Mouse (Mus musculus) hindbrain, embryonic 16.5 days (tissue): Measurements from ENCODE around the gene Casp3. TPM values are rescaled to one million over a fixed set of nuclear protein-coding genes. Genes with fewer than 3 reads are reported as not detected.

Experiments used
- ATAC-seq: fragments of 200-750 bp; cut with Nextera tagmentation; 2 replicates; pipeline ENCODE4 v1.8.0; 2017; ENCODE audit warnings: moderate TSS enrichment, moderate library complexity
- H3K27ac ChIP-seq: fragments of 300-500 bp; sonication (generic); 2 replicates; pipeline ENCODE4 v1.5.1; 2014; ENCODE audit warnings: low read depth, mild to moderate bottlenecking, control low read depth, low read length, moderate library complexity
- H3K27me3 ChIP-seq: fragments of 300-500 bp; sonication (generic); replicated peaks from 2 replicates; pipeline ENCODE4 v1.6.1; 2014; ENCODE audit warnings: low read length; ENCODE audit not compliant: control insufficient read depth, insufficient read depth
- H3K36me3 ChIP-seq: fragments of 300-500 bp; sonication (generic); 2 replicates; pipeline ENCODE4 v1.6.1; 2014; ENCODE audit warnings: mild to moderate bottlenecking, low read length, moderate library complexity, mixed read lengths; ENCODE audit not compliant: control insufficient read depth, insufficient read depth
- H3K4me1 ChIP-seq: fragments of 300-500 bp; sonication (generic); 2 replicates; pipeline ENCODE4 v1.6.1; 2014; ENCODE audit warnings: low read depth, low read length; ENCODE audit not compliant: control insufficient read depth, insufficient read depth
- H3K4me2 ChIP-seq: fragments of 300-500 bp; sonication (generic); 2 replicates; pipeline ENCODE4 v1.6.1; 2014; ENCODE audit warnings: mild to moderate bottlenecking, low read length, control low read depth, moderate library complexity
- H3K4me3 ChIP-seq: fragments of 300-500 bp; sonication (generic); 2 replicates; pipeline ENCODE4 v1.5.1; 2014; ENCODE audit warnings: mild to moderate bottlenecking, low read length, control low read depth, moderate library complexity
- H3K9ac ChIP-seq: fragments of 300-500 bp; sonication (generic); 2 replicates; pipeline ENCODE4 v1.6.1; 2014; ENCODE audit warnings: low read depth, mild to moderate bottlenecking, control low read depth, low read length, moderate library complexity
- H3K9me3 ChIP-seq: fragments of 300-500 bp; sonication (generic); 2 replicates; pipeline ENCODE4 v1.6.1; 2014; ENCODE audit warnings: mild to moderate bottlenecking, low read length, moderate library complexity; ENCODE audit not compliant: control insufficient read depth
- WGBS: fragments of 180-500 bp; shearing (Covaris S2); extraction: QIAGEN DNeasy Blood & Tissue Kit; methylation state at CpG from one replicate; pipeline ENCODE4 v1.1.7; 2014; 5-methylcytosine and 5-hydroxymethylcytosine counted together
- polyA plus RNA-seq: library from polyadenylated mRNA; unstranded; fragments of >200 nt; fragmentation: Nextera tagmentation; extraction: Ambion mirVana; gene quantifications from 2 replicates; pipeline ENCODE4 v1.2.1, GENCODE M21; 2015

Gene Casp3
- polyA plus RNA-seq, 1 experiment from 2014 or later, result 225 TPM

GRCm38 (mm10) chr8:46618639-46619320 is 1.7 kb downstream of the Casp3 start:
- H3K27ac ChIP-seq, result no peak overlapping the region
- peak overlapping the region; percentile 89 for H3K4me3 ChIP-seq
- no peak for ATAC-seq
- H3K4me1 ChIP-seq, result peaks cover 13% of the 10 kb centered on the region
- WGBS, result 2% methylated on average over 10 of the region's 10 CpGs
- H3K9me3 ChIP-seq, result no peaks in the 10 kb centered on the region
- H3K27me3 ChIP-seq, result no peaks in the 10 kb centered on the region
- H3K9ac ChIP-seq, result peak overlapping the region; percentile 92
- no peaks in the 10 kb centered on the region for H3K36me3 ChIP-seq
- peak overlapping the region; percentile 89 for H3K4me2 ChIP-seq

DNA sequence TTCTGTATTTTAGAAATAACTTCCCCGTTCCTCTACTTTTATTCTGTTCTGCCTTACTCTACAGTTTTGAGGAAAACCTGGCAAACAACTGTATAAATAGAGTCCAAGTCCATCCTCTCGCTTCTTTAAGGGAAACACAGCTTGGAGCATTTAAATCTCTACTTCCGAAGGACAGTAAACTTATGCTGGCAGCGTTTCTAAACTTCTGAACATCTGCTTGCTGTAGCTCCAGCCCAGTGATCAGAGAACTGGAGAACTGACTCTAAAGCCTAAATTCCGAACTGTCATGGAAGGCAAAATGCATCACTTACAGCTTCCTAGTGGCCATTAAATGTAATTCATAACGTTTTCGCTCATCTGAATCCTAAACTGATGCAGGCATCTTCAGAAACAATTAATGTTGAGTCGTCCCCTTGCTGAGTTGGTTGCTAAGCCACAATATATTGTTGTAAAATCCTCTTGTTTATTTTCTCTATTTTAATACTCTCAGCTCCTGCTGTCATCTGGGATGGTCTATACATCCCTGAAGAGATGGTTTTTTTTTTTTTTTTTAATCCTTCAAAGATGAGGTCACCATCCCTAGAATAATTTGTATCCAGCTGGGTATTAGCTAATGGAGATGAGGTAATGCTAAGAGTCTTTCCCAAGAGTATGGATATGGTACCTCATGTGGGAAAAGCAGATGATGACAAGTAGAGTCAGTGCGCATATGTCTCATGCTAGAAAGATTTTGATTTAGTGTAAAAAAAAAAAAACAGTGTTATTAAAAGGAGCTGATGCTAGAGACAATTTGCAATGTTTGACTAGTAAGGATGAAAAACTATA is 5.6 kb downstream of the Casp3 start:
- H3K27ac ChIP-seq, result no peak overlapping the region
- H3K9ac ChIP-seq, result no peak overlapping the region
- peaks cover 13% of the 10 kb centered on the region for H3K4me1 ChIP-seq
- no peak overlapping the region for H3K4me3 ChIP-seq
- 73% methylated on average over 9 of the region's 9 CpGs for WGBS
- H3K27me3 ChIP-seq, result no peaks in the 10 kb centered on the region
- 0 out of 2 replicates have a peak, but pooled peaks cover 3% of the 10 kb centered on the region for H3K36me3 ChIP-seq
- H3K9me3 ChIP-seq, result no peaks in the 10 kb centered on the region
- no peak for ATAC-seq
- no peak overlapping the region for H3K4me2 ChIP-seq

GRCm38 (mm10) chr8:46625166-46625565 is 8.1 kb downstream of the Casp3 start:
- Histone ChIP-seq H3K4me2 (no peak overlapping the region), H3K9ac (no peak overlapping the region), H3K4me1 (peaks cover 2% of the 10 kb centered on the region; the same call in 1 of the 2 replicates), H3K36me3 (peaks cover 3% of the 10 kb centered on the region; the same call in 1 of the 2 replicates), H3K4me3 (no peak overlapping the region), H3K9me3 (no peaks in the 10 kb centered on the region), H3K27ac (no peak overlapping the region), H3K27me3 (no peaks in the 10 kb centered on the region)
- 67% methylated on average over 1 of the region's 1 CpGs for WGBS
- no peak for ATAC-seq

- Histone ChIP-seq H3K27ac (no peak overlapping the region), H3K27me3 (no peaks in the 10 kb centered on the region), H3K4me2 (no peak overlapping the region), H3K9me3 (no peaks in the 10 kb centered on the region), H3K4me1 (peaks cover 2% of the 10 kb centered on the region; the same call in 1 of the 2 replicates), H3K4me3 (no peak overlapping the region), H3K9ac (no peak overlapping the region), H3K36me3 (peaks cover 12% of the 10 kb centered on the region)
- no peak for ATAC-seq
- WGBS, result 96% methylated on average over 5 of the region's 5 CpGs
Measured at GRCm38 (mm10) chr8:46626642-46627041, 9.6 kb downstream of the Casp3 start.

DNA sequence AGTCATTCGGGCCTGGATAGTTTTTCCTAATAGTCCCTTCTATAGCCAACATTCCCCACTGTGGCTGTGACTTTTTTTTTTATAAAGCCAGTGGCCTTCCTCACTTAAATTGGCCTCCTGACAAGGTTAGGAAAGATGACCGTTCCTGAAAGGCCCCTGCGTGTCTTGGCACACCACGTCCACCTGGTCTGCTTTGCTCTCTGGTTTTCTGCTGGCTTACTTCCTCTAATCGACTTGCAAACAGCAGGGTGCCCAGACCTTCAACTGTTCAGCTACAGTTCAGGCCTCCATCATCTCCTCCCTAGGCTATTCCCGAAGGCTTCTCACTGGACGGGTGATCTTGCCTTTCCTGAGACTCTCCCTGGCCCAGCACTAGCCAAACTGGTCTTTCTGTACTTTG is 10.8 kb downstream of the Casp3 start:
- no peak overlapping the region for H3K27ac ChIP-seq
- peaks cover 18% of the 10 kb centered on the region for H3K36me3 ChIP-seq
- no peak overlapping the region for H3K9ac ChIP-seq
- no peak overlapping the region for H3K4me3 ChIP-seq
- 61% methylated on average over 7 of the region's 7 CpGs for WGBS
- no peak overlapping the region for H3K4me2 ChIP-seq
- ATAC-seq, result no peak
- H3K4me1 ChIP-seq, result no peaks in the 10 kb centered on the region
- H3K27me3 ChIP-seq, result no peaks in the 10 kb centered on the region
- H3K9me3 ChIP-seq, result no peaks in the 10 kb centered on the region

GRCm38 (mm10) chr8:46628645-46629044 is 11.6 kb downstream of the Casp3 start:
- Histone ChIP-seq H3K4me2 (no peak overlapping the region), H3K27ac (no peak overlapping the region), H3K27me3 (no peaks in the 10 kb centered on the region), H3K9ac (no peak overlapping the region), H3K4me1 (no peaks in the 10 kb centered on the region), H3K36me3 (peaks cover 22% of the 10 kb centered on the region), H3K9me3 (no peaks in the 10 kb centered on the region), H3K4me3 (no peak overlapping the region)
- no peak for ATAC-seq
- 93% methylated on average over 1 of the region's 1 CpGs for WGBS

- Histone ChIP-seq H3K9me3 (no peaks in the 10 kb centered on the region), H3K4me3 (no peak overlapping the region), H3K4me1 (no peaks in the 10 kb centered on the region), H3K9ac (no peak overlapping the region), H3K4me2 (no peak overlapping the region), H3K36me3 (peaks cover 31% of the 10 kb centered on the region), H3K27ac (no peak overlapping the region), H3K27me3 (no peaks in the 10 kb centered on the region)
- 98% methylated on average over 3 of the region's 3 CpGs for WGBS
- ATAC-seq, result no peak
Measured at GRCm38 (mm10) chr8:46630422-46630821, 13.3 kb downstream of the Casp3 start.

GRCm38 (mm10) chr8:46630932-46631331 is 13.8 kb downstream of the Casp3 start:
- 95% methylated on average over 4 of the region's 4 CpGs for WGBS
- H3K9ac ChIP-seq, result no peak overlapping the region
- H3K27me3 ChIP-seq, result no peaks in the 10 kb centered on the region
- no peak overlapping the region for H3K27ac ChIP-seq
- H3K36me3 ChIP-seq, result peaks cover 36% of the 10 kb centered on the region
- H3K4me2 ChIP-seq, result no peak overlapping the region
- H3K4me3 ChIP-seq, result no peak overlapping the region
- ATAC-seq, result no peak
- no peaks in the 10 kb centered on the region for H3K9me3 ChIP-seq
- no peaks in the 10 kb centered on the region for H3K4me1 ChIP-seq

GRCm38 (mm10) chr8:46639010-46639571 is 22.0 kb downstream of the Casp3 start:
- H3K4me1 ChIP-seq, result no peaks in the 10 kb centered on the region
- H3K4me2 ChIP-seq, result peak overlapping the region; percentile 19; the same call in 1 of the 2 replicates
- H3K9me3 ChIP-seq, result no peaks in the 10 kb centered on the region
- H3K27ac ChIP-seq, result 0 out of 2 replicates have a peak overlapping the region, but pooled peaks have one; percentile 23
- no peak overlapping the region for H3K9ac ChIP-seq
- H3K4me3 ChIP-seq, result no peak overlapping the region
- no peaks in the 10 kb centered on the region for H3K27me3 ChIP-seq
- ATAC-seq, result peak; percentile 93
- H3K36me3 ChIP-seq, result peaks cover 24% of the 10 kb centered on the region
- WGBS, result 35% methylated on average over 6 of the region's 6 CpGs
